Mouse (Mus musculus): ENCODE measurements around the gene 2700081O15Rik.

DNA sequence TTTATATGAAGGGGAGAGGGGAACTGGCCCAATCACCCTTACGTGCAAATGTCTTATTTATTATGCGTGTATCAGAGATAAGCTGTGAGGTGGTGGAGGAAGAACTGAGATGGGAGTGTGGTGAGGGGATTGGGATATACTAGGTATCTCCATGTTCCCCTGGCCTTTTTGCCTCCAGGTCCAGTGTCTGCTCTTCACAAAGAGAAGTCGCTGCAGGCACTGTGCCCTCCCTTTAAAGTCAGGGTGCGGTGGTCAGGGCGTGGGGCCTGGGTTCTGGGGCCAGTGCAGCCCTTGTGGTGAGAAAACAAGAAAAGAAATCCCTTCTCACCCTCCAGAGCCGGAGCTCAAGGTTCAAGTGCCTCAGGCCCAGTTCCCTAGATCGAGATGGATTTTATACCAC, 6.7 kb downstream of the 2700081O15Rik start:
- TF ChIP-seq CTCF (IDR thresholded peaks at IDR 0.05; ENCODE audit: control insufficient read depth, insufficient read depth, low read length), result no peak
- TF ChIP-seq POLR2A (IDR thresholded peaks at IDR 0.05; ENCODE audit: borderline replicate concordance, control insufficient read depth, low read depth, low read length), result no peak

Measured in bone marrow, adult 2 months (tissue).